Mouse (Mus musculus): ENCODE results near the gene Stk32c. TPM values are rescaled to one million over a fixed set of nuclear protein-coding genes. Genes with fewer than 3 reads are reported as not detected.

The Stk32c gene
- polyA plus RNA-seq, 1 experiment from 2014 or later, result 0.13 TPM

- no peaks in the 10 kb centered on the region for H3K27me3 ChIP-seq
- no peak for DNase-seq (ENCODE audit: low read depth, low spot score)
- no peak for TF ChIP-seq CTCF (IDR thresholded peaks at IDR 0.05)
- ATAC-seq, result no peak
- ChIA-PET CTCF (interaction anchor here (0.8 to 3.1 kb wide), 4 partner anchors 10 to 111 kb away, joined by 3 to 13 read pairs (median 4); no protein-coding TSS in a partner anchor), POLR2A (interaction anchor here (1.7 kb wide), 1 partner anchor 69 kb away, joined by 6 read pairs; no protein-coding TSS in a partner anchor)
- in situ Hi-C loops (cut with MboI; ENCODE audit: low pct_unique_long_range_greater_than_20kb), result loop anchor here (5.0 kb wide), 3 partner anchors 67 to 247 kb away; no protein-coding TSS in a partner anchor
Measured at GRCm38 (mm10) chr7:139230241-139230640, 17.1 kb upstream of the Stk32c start.

- H3K27me3 ChIP-seq, result no peaks in the 10 kb centered on the region
- no peak for TF ChIP-seq CTCF (IDR thresholded peaks at IDR 0.05)
- ChIA-PET CTCF (interaction anchor here (0.8 to 3.1 kb wide), 4 partner anchors 10 to 110 kb away, joined by 3 to 13 read pairs (median 4); no protein-coding TSS in a partner anchor), POLR2A (interaction anchor here (1.7 kb wide), 1 partner anchor 69 kb away, joined by 6 read pairs; no protein-coding TSS in a partner anchor)
- in situ Hi-C loops (cut with MboI; ENCODE audit: low pct_unique_long_range_greater_than_20kb), result loop anchor here (5.0 kb wide), 4 partner anchors 67 to 357 kb away; no protein-coding TSS in a partner anchor
- DNase-seq (ENCODE audit: low read depth, low spot score) (no peak), ATAC-seq (no peak)
Measured at GRCm38 (mm10) chr7:139229837-139230236, 16.7 kb upstream of the Stk32c start.

GRCm38 (mm10) chr7:139228447-139229171, 15.5 kb upstream of the Stk32c start:
- ATAC-seq (no peak), DNase-seq (ENCODE audit: low read depth, low spot score) (no peak)
- in situ Hi-C loops (cut with MboI; ENCODE audit: low pct_unique_long_range_greater_than_20kb), result loop anchor here (5.0 kb wide), 1 partner anchor 359 kb away; no protein-coding TSS in a partner anchor
- ChIA-PET POLR2A (interaction anchor here (1.2 to 1.7 kb wide), 2 partner anchors 69 to 70 kb away, joined by 3 to 6 read pairs; no protein-coding TSS in a partner anchor), CTCF (interaction anchor here (0.8 to 3.1 kb wide), 2 partner anchors 9 to 70 kb away, joined by 3 to 13 read pairs; no protein-coding TSS in a partner anchor)
- no peak for TF ChIP-seq CTCF (IDR thresholded peaks at IDR 0.05)
- H3K27me3 ChIP-seq, result no peaks in the 10 kb centered on the region

- ATAC-seq, result no peak
- no peak for TF ChIP-seq CTCF (IDR thresholded peaks at IDR 0.05)
- no peak for DNase-seq (ENCODE audit: low read depth, low spot score)
- in situ Hi-C loops (cut with MboI; ENCODE audit: low pct_unique_long_range_greater_than_20kb), result loop anchor here (5.0 kb wide), 1 partner anchor 361 kb away; no protein-coding TSS in a partner anchor
- no peaks in the 10 kb centered on the region for H3K27me3 ChIP-seq
- ChIA-PET POLR2A (interaction anchor here (0.7 to 1.2 kb wide), 2 partner anchors 12 to 13 kb away, joined by 3 read pairs; partner anchors contain the start of gene Stk32c), CTCF (interaction anchor here (2.7 kb wide), 1 partner anchor 72 kb away, joined by 13 read pairs; no protein-coding TSS in a partner anchor)
Measured at GRCm38 (mm10) chr7:139226416-139226815, 13.3 kb upstream of the Stk32c start.

GRCm38 (mm10) chr7:139224725-139225124, 11.6 kb upstream of the Stk32c start:
- no peak for DNase-seq (ENCODE audit: low read depth, low spot score)

GRCm38 (mm10) chr7:139224070-139224469, 11.0 kb upstream of the Stk32c start:
- no peak for ATAC-seq
- no peaks in the 10 kb centered on the region for H3K27me3 ChIP-seq
- ChIA-PET CTCF (interaction anchor here (1.2 to 2.7 kb wide), 3 partner anchors 10 to 252 kb away, joined by 3 to 13 read pairs (median 10); no protein-coding TSS in a partner anchor), POLR2A (interaction anchor here (0.7 kb wide), 1 partner anchor 23 kb away, joined by 3 read pairs; no protein-coding TSS in a partner anchor)
- no peak for DNase-seq (ENCODE audit: low read depth, low spot score)
- in situ Hi-C loops (cut with MboI; ENCODE audit: low pct_unique_long_range_greater_than_20kb), result loop anchor here (25.0 kb wide), 1 partner anchor 387 kb away; the partner anchor contains the start of genes Mapk1ip1 and Ppp2r2d
- no peak for TF ChIP-seq CTCF (IDR thresholded peaks at IDR 0.05)

More at GRCm38 (mm10) chr7:139224725-139225124, 11.6 kb upstream of the Stk32c start:
- no peak for TF ChIP-seq CTCF (IDR thresholded peaks at IDR 0.05)
- ChIA-PET POLR2A (interaction anchor here (0.7 kb wide), 1 partner anchor 22 kb away, joined by 3 read pairs; no protein-coding TSS in a partner anchor), CTCF (interaction anchor here (0.8 to 2.7 kb wide), 5 partner anchors 9 to 251 kb away, joined by 3 to 13 read pairs (median 3); no protein-coding TSS in a partner anchor)
- ATAC-seq, result no peak
- in situ Hi-C loops (cut with MboI; ENCODE audit: low pct_unique_long_range_greater_than_20kb), result loop anchor here (5.0 to 25.0 kb wide), 2 partner anchors 363 to 387 kb away; partner anchors contain the start of genes Mapk1ip1 and Ppp2r2d
- H3K27me3 ChIP-seq, result no peaks in the 10 kb centered on the region

- CTCF ChIA-PET, result interaction anchor here (1.1 kb wide), 1 partner anchor 81 kb away, joined by 4 read pairs; no protein-coding TSS in a partner anchor
- POLR2A ChIA-PET, result no interaction called here
- in situ Hi-C loops (cut with MboI; ENCODE audit: low pct_unique_long_range_greater_than_20kb), result loop anchor here (25.0 kb wide), 1 partner anchor 385 kb away; the partner anchor contains the start of genes Mapk1ip1 and Ppp2r2d
- H3K27me3 ChIP-seq, result no peaks in the 10 kb centered on the region
- ATAC-seq, result no peak
- no peak for TF ChIP-seq CTCF (IDR thresholded peaks at IDR 0.05)
- DNase-seq (ENCODE audit: low read depth, low spot score), result no peak
Measured at GRCm38 (mm10) chr7:139222341-139222740, 9.2 kb upstream of the Stk32c start.

GRCm38 (mm10) chr7:139221856-139222255, 8.7 kb upstream of the Stk32c start:
- ChIA-PET POLR2A (no interaction called here), CTCF (interaction anchor here (1.1 kb wide), 1 partner anchor 81 kb away, joined by 4 read pairs; no protein-coding TSS in a partner anchor)
- in situ Hi-C loops (cut with MboI; ENCODE audit: low pct_unique_long_range_greater_than_20kb), result loop anchor here (25.0 kb wide), 1 partner anchor 385 kb away; the partner anchor contains the start of genes Mapk1ip1 and Ppp2r2d
- no peak for ATAC-seq
- no peak for TF ChIP-seq CTCF (IDR thresholded peaks at IDR 0.05)
- no peak for DNase-seq (ENCODE audit: low read depth, low spot score)
- no peaks in the 10 kb centered on the region for H3K27me3 ChIP-seq

GRCm38 (mm10) chr7:139221072-139221471, 8.0 kb upstream of the Stk32c start:
- CTCF ChIA-PET, result interaction anchor here (1.2 to 2.1 kb wide), 2 partner anchors 9 to 78 kb away, joined by 3 to 9 read pairs; no protein-coding TSS in a partner anchor
- TF ChIP-seq CTCF (IDR thresholded peaks at IDR 0.05), result no peak
- in situ Hi-C loops (cut with MboI; ENCODE audit: low pct_unique_long_range_greater_than_20kb), result loop anchor here (25.0 kb wide), 1 partner anchor 384 kb away; the partner anchor contains the start of genes Mapk1ip1 and Ppp2r2d
- POLR2A ChIA-PET, result no interaction called here
- DNase-seq (ENCODE audit: low read depth, low spot score), result no peak
- H3K27me3 ChIP-seq, result no peaks in the 10 kb centered on the region
- no peak for ATAC-seq

GRCm38 (mm10) chr7:139220303-139220702, 7.2 kb upstream of the Stk32c start:
- ChIA-PET CTCF (interaction anchor here (1.2 to 2.1 kb wide), 3 partner anchors 8 to 79 kb away, joined by 3 to 9 read pairs (median 3); no protein-coding TSS in a partner anchor), POLR2A (interaction anchor here (0.6 kb wide), 2 partner anchors 156 to 415 kb away, joined by 3 to 6 read pairs; no protein-coding TSS in a partner anchor)
- in situ Hi-C loops (cut with MboI; ENCODE audit: low pct_unique_long_range_greater_than_20kb), result loop anchor here (25.0 kb wide), 1 partner anchor 383 kb away; the partner anchor contains the start of genes Mapk1ip1 and Ppp2r2d
- ATAC-seq, result no peak
- H3K27me3 ChIP-seq, result no peaks in the 10 kb centered on the region
- no peak for TF ChIP-seq CTCF (IDR thresholded peaks at IDR 0.05)
- DNase-seq (ENCODE audit: low read depth, low spot score), result no peak
